In the genomic region with DNA sequence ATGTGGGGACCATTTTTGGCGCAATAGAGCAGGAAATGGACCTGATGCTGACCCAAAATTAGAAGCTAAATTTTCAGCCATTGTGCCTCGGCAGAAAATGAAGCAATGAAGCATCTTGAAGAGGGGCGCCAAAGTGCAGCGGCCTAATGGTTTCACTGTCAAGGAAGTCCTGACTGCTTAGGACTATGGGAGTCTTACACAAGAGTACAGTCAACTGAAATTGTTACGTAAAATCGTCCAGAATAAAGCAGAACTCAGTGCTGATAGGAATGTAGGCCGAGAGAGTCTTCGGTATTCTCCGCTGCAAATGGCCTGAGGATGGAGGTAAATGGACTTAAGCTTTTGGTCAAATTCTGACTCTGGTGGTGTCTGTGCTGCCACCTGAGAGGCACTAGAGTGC, we compare ENCODE assay signal across 21 mouse cellular contexts.
DNase-seq lines count a peak whose midpoint lies in the region; ATAC-seq lines count a peak whose summit lies in the region.
"Had no signal": no experiment of that assay in that cellular context is flagged by ENCODE, and none has a peak within 500 bp of the region (broad histone marks: within the 10 kb centered on the region; RNA-seq: fewer than 3 reads in every experiment).

No protein-coding gene starts in this region.

- H3K9ac ChIP-seq in forebrain, embryonic 12.5 days = no peak overlapping the region
- no peak overlapping the region for H3K9ac ChIP-seq in forebrain, embryonic 14.5 days (ENCODE audit: low read length)
- H3K9ac ChIP-seq: embryonic facial prominence, embryonic 12.5 days; forebrain, postnatal 0 days; heart, embryonic 13.5 days; hindbrain, embryonic 12.5 days; intestine, embryonic 15.5 days had no signal

- H3K9me3 ChIP-seq in forebrain, embryonic 12.5 days = no peaks in the 10 kb centered on the region
- no peaks in the 10 kb centered on the region for H3K9me3 ChIP-seq in forebrain, embryonic 14.5 days (replicated peaks; ENCODE audit: control insufficient read depth, low read length)
- H3K9me3 ChIP-seq: embryonic facial prominence, embryonic 12.5 days; heart, embryonic 13.5 days; hindbrain, embryonic 12.5 days; intestine, embryonic 15.5 days had no signal

- H3K4me2 ChIP-seq in forebrain, embryonic 12.5 days = no peak overlapping the region
- H3K4me2 ChIP-seq in forebrain, embryonic 14.5 days (ENCODE audit: low read length) = no peak overlapping the region
- H3K4me2 ChIP-seq: embryonic facial prominence, embryonic 12.5 days; heart, embryonic 13.5 days; hindbrain, embryonic 12.5 days; intestine, embryonic 15.5 days had no signal

- H3K27ac ChIP-seq in forebrain, embryonic 12.5 days = 0 out of 2 replicates have a peak overlapping the region, but pooled peaks have one; percentile 25
- H3K27ac ChIP-seq in forebrain, embryonic 14.5 days (ENCODE audit: low read depth, low read length) = no peak overlapping the region
- H3K27ac ChIP-seq: embryonic facial prominence, embryonic 12.5 days; gastrocnemius, adult 2 months; heart, embryonic 13.5 days; hindbrain, embryonic 12.5 days; hindbrain, postnatal 0 days; intestine, embryonic 15.5 days had no signal

- 95% methylated on average over 9 of the region's 9 CpGs for WGBS in forebrain, embryonic 12.5 days
- 92% methylated on average over 9 of the region's 9 CpGs for WGBS in forebrain, embryonic 14.5 days

- no peak overlapping the region for H3K4me3 ChIP-seq in forebrain, embryonic 12.5 days (replicated peaks)
- H3K4me3 ChIP-seq in forebrain, embryonic 14.5 days (ENCODE audit: low read depth, low read length) = no peak overlapping the region
- H3K4me3 ChIP-seq: embryonic facial prominence, embryonic 12.5 days; gastrocnemius, adult 2 months; heart, embryonic 13.5 days; hindbrain, embryonic 12.5 days; intestine, embryonic 15.5 days had no signal

- no peak for ATAC-seq in forebrain, embryonic 12.5 days (ENCODE audit: low FRiP score)
- no peak for ATAC-seq in forebrain, embryonic 14.5 days
- peak; percentile 39; the same call in 1 of the 2 replicates for ATAC-seq in common myeloid progenitor, adult 5-6 weeks (replicated peaks; ENCODE audit: low read depth, poor library complexity, severe bottlenecking)
- ATAC-seq in monocyte, adult 5-6 weeks (replicated peaks; ENCODE audit: insufficient number of reproducible peaks, low FRiP score, low TSS enrichment, poor library complexity, severe bottlenecking) = peak; percentile 66; the same call in 1 of the 2 replicates
- no peak for ATAC-seq in inflammation-experienced regulatory T-cells, adult 6 months
- ATAC-seq: forebrain, postnatal 0 days; hindbrain, postnatal 0 days; intestine, embryonic 15.5 days had no signal

- H3K36me3 ChIP-seq in forebrain, embryonic 12.5 days (replicated peaks) = peaks cover 36% of the 10 kb centered on the region
- peaks cover 20% of the 10 kb centered on the region; the same call in 1 of the 2 replicates for H3K36me3 ChIP-seq in forebrain, embryonic 14.5 days (ENCODE audit: control insufficient read depth, insufficient read depth, low read length)
- H3K36me3 ChIP-seq: intestine, embryonic 15.5 days had no signal

- H3K27me3 ChIP-seq in forebrain, embryonic 12.5 days = no peaks in the 10 kb centered on the region
- no peaks in the 10 kb centered on the region for H3K27me3 ChIP-seq in forebrain, embryonic 14.5 days (replicated peaks; ENCODE audit: control insufficient read depth, insufficient read depth, low read length)
- H3K27me3 ChIP-seq: embryonic facial prominence, embryonic 12.5 days; heart, embryonic 13.5 days; hindbrain, embryonic 12.5 days; intestine, embryonic 15.5 days had no signal

- 0 out of 2 replicates have a peak, but pooled peaks cover 3% of the 10 kb centered on the region for H3K4me1 ChIP-seq in forebrain, embryonic 12.5 days
- no peaks in the 10 kb centered on the region for H3K4me1 ChIP-seq in forebrain, embryonic 14.5 days (ENCODE audit: control insufficient read depth, insufficient read depth, low read length)

- DNase-seq in forebrain, embryonic 14.5 days (ENCODE audit: low spot score) = no peak
- peak; percentile 65 for DNase-seq in 416B (ENCODE audit: low read depth)
- DNase-seq in T-cell, adult 2 months (ENCODE audit: low spot score) = no peak
- DNase-seq: adrenal gland, adult 2 months; adrenal gland, postnatal 25 days; cerebellum, adult 2 months; cerebellum, postnatal 10 days; forebrain, postnatal 0 days; gastrocnemius, adult 2 months; gastrocnemius, postnatal 25 days; heart, adult 11 months; heart, postnatal 36 days had no signal

Comparison
In these comparisons a context has a peak if more than half of its experiments do, and no peak if none do; other contexts are left out.
1. ATAC-seq: peak in common myeloid progenitor, adult 5-6 weeks (single experiment) and monocyte, adult 5-6 weeks (single experiment); none in forebrain, embryonic 12.5 days (single experiment), forebrain, embryonic 14.5 days (single experiment) and inflammation-experienced regulatory T-cells, adult 6 months (single experiment).